Mouse (Mus musculus) 3134 (cell line): ENCODE results near the gene Lmntd2.

Experiments used
- DNase-seq: peaks from one replicate; pipeline ENCODE4 v3.0.0-alpha.2; 2011; ENCODE audit warnings: low spot score; ENCODE audit not compliant: insufficient read length; ENCODE audit errors: extremely low read depth

The Lmntd2 gene

GRCm38 (mm10) chr7:141191796-141192685 lies 21.8 kb downstream of the Lmntd2 start:
- peak; percentile 95 for DNase-seq

- peak; percentile 98 for DNase-seq
These were observed 22.8 kb downstream of the Lmntd2 start for GRCm38 (mm10) chr7:141191036-141191435.

GRCm38 (mm10) chr7:141190220-141190619 lies 23.7 kb downstream of the Lmntd2 start:
- DNase-seq: no peak

- DNase-seq: no peak
These were observed 25.1 kb downstream of the Lmntd2 start for GRCm38 (mm10) chr7:141188733-141189132.

GRCm38 (mm10) chr7:141188194-141188593 lies 25.7 kb downstream of the Lmntd2 start:
- DNase-seq: no peak

- DNase-seq: no peak
These were observed 37.7 kb downstream of the Lmntd2 start for GRCm38 (mm10) chr7:141176173-141176572.

GRCm38 (mm10) chr7:141175068-141175467 lies 38.8 kb downstream of the Lmntd2 start:
- no peak for DNase-seq

GRCm38 (mm10) chr7:141173323-141173850 lies 40.5 kb downstream of the Lmntd2 start:
- DNase-seq: no peak

GRCm38 (mm10) chr7:141172116-141173006 lies 41.5 kb downstream of the Lmntd2 start, which contains the start of gene Rnh1:
TSS of gene Rnh1 (minus strand) at chr7:141172857.
- DNase-seq: peak; percentile 94

- DNase-seq: no peak
These were observed 44.0 kb downstream of the Lmntd2 start for GRCm38 (mm10) chr7:141169866-141170265.

GRCm38 (mm10) chr7:141169300-141169699 lies 44.6 kb downstream of the Lmntd2 start:
- no peak for DNase-seq

- peak; percentile 84 for DNase-seq
These were observed 45.3 kb downstream of the Lmntd2 start for GRCm38 (mm10) chr7:141168518-141168953.

GRCm38 (mm10) chr7:141167901-141168517 lies 45.9 kb downstream of the Lmntd2 start:
- DNase-seq: peak; percentile 49

- DNase-seq: peak; percentile 79
These were observed 49.0 kb downstream of the Lmntd2 start for GRCm38 (mm10) chr7:141164850-141165249.

- no peak for DNase-seq
These were observed 49.5 kb downstream of the Lmntd2 start for GRCm38 (mm10) chr7:141164397-141164796.
